Mouse (Mus musculus) ES-Bruce4 (cell line): ENCODE measurements around the gene Add3.

Experiments used
- CTCF ChIP-seq: IDR thresholded peaks from one replicate; pipeline ENCODE4 v1.8.1; 2011; ENCODE audit warnings: low read depth, low read length
- EP300 ChIP-seq: IDR thresholded peaks from 2 replicates; pipeline ENCODE4 v1.6.1; 2011; ENCODE audit warnings: low read depth, low read length; ENCODE audit not compliant: insufficient read depth
- POLR2A ChIP-seq: IDR thresholded peaks from one replicate; pipeline ENCODE4 v1.8.1; 2011; ENCODE audit warnings: low read length; ENCODE audit not compliant: insufficient read depth

GRCm38 (mm10) chr19:53199711-53200110 is 59.5 kb downstream of the Add3 start:
- no peak for TF ChIP-seq POLR2A
- TF ChIP-seq CTCF, result no peak
- no peak for TF ChIP-seq EP300
